Mouse (Mus musculus) heart, postnatal 0 days (tissue): ENCODE results near the gene Trim30a. TPM values are rescaled to one million over a fixed set of nuclear protein-coding genes. Genes with fewer than 3 reads are reported as not detected.
"Not testable (repeated sequence)": the region's sequence is repeated elsewhere in the genome, so short reads cannot be mapped to it uniquely, and the experiment has no call there.

ENCODE experiments used
- ATAC-seq: fragments of 200-750 bp; cut with Nextera tagmentation; 2 replicates; pipeline ENCODE4 v1.8.0; 2017; ENCODE audit warnings: low read depth, moderate number of reproducible peaks, moderate library complexity; ENCODE audit not compliant: insufficient read depth
- DNase-seq: peaks from one replicate; pipeline ENCODE4 v3.0.0-alpha.2; 2016; ENCODE audit warnings: low spot score
- H3K27ac ChIP-seq: fragments of 300-500 bp; sonication (generic); 2 replicates; pipeline ENCODE4 v1.5.1; 2014; ENCODE audit warnings: low read depth, mild to moderate bottlenecking
- H3K27me3 ChIP-seq: fragments of 300-500 bp; sonication (generic); 2 replicates; pipeline ENCODE4 v1.6.1; 2014; ENCODE audit warnings: low read length, mixed read lengths; ENCODE audit not compliant: control insufficient read depth, insufficient read depth
- H3K36me3 ChIP-seq: fragments of 300-500 bp; sonication (generic); replicated peaks from 2 replicates; pipeline ENCODE4 v1.6.1; 2014; ENCODE audit warnings: low read length, mixed read lengths; ENCODE audit not compliant: control insufficient read depth, insufficient read depth
- H3K4me1 ChIP-seq: fragments of 300-500 bp; sonication (generic); 2 replicates; pipeline ENCODE4 v1.6.1; 2014; ENCODE audit warnings: antibody characterized with exemption; ENCODE audit not compliant: control insufficient read depth, insufficient read depth
- H3K4me2 ChIP-seq: fragments of 300-500 bp; sonication (generic); 2 replicates; pipeline ENCODE4 v1.6.1; 2014; ENCODE audit warnings: low read depth, mild to moderate bottlenecking, low read length, moderate library complexity
- H3K4me3 ChIP-seq: fragments of 300-500 bp; sonication (generic); 2 replicates; pipeline ENCODE4 v1.5.1; 2014; ENCODE audit warnings: low read depth, low read length
- H3K9ac ChIP-seq: fragments of 300-500 bp; sonication (generic); replicated peaks from 2 replicates; pipeline ENCODE4 v1.6.1; 2014; ENCODE audit warnings: low read depth, low read length, mixed read lengths
- H3K9me3 ChIP-seq: fragments of 300-500 bp; sonication (generic); replicated peaks from 2 replicates; pipeline ENCODE4 v1.6.1; 2016; ENCODE audit warnings: low read length; ENCODE audit not compliant: control insufficient read depth
- CTCF ChIP-seq: IDR thresholded peaks from 2 replicates; pipeline ENCODE4 v1.5.1; 2016; ENCODE audit warnings: antibody characterized with exemption, control low read depth, low read depth
- EP300 ChIP-seq: IDR thresholded peaks from 2 replicates; pipeline ENCODE4 v1.6.1; 2016; ENCODE audit warnings: antibody characterized with exemption, low read depth
- WGBS: fragments of 180-500 bp; shearing (Covaris S2); extraction: QIAGEN DNeasy Blood & Tissue Kit; methylation state at CpG from one replicate; pipeline ENCODE4 v1.1.7; 2014; 5-methylcytosine and 5-hydroxymethylcytosine counted together
- polyA plus RNA-seq: library from polyadenylated mRNA; unstranded; fragments of >200 nt; fragmentation: Nextera tagmentation; extraction: Ambion mirVana; gene quantifications from 2 replicates; pipeline ENCODE4 v1.2.1, GENCODE M21; 2015
- total RNA-seq: library from RNA; depleted of rRNA; stranded (reverse); fragments of >200 nt; gene quantifications from 2 replicates; pipeline ENCODE4 v1.2.3, GENCODE M21; 2014; ENCODE audit warnings: low replicate concordance; rRNA removed

Trim30a gene
- total RNA-seq (8.0 and 8.9 TPM in 2 replicates), polyA plus RNA-seq (1.5 and 1.7 TPM in 2 replicates)

DNA sequence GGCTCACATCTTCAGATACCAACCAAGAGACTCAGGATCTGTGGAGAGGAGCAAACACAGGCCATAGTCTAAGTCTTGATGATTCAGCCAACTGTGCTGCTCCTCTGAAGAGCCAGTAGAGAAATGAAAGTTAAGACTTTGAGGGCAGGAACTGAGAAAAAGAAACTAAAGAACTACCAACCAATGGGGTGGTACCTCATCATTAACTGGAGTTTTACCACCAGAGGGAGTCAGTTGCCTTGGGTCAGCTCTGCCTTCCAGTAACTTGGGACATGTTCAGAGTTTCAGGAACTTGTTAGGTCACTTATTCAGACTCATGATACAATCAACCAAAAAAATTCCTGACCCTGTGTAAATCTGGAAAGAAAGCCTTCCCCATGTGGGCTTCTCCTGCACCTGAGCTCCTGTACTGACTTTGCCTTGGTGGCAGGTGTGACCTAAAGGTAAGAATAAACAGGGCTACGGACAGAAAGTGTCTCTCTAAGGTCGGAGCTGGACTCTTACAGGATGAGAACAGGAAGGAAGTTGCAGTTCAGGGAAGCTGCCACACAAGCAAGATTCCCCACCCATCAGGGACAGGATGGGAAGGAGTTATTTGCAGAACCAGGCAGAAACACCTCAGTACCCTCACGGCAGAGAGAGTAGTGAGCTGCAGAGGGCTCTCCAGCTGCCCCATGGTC is at the start of gene Trim30a:
TSS of gene Trim30a (minus strand) at position 129 of the 680 bp plus-strand sequence.
- peak within 1 kb of the TSS; percentile 56 for H3K27ac ChIP-seq
- TF ChIP-seq CTCF: peak; percentile 44
- TF ChIP-seq EP300: no peak
- DNase-seq (peak; percentile 16), ATAC-seq (peak; percentile 68)
- no peaks in the 10 kb centered on the region for H3K27me3 ChIP-seq
- peak within 1 kb of the TSS; percentile 16; the same call in 1 of the 2 replicates for H3K4me3 ChIP-seq
- no peak within 1 kb of the TSS for H3K9ac ChIP-seq
- no peaks in the 10 kb centered on the region for H3K9me3 ChIP-seq
- H3K36me3 ChIP-seq: no peaks in the 10 kb centered on the region
- WGBS: 58% methylated on average over 3 of the region's 3 CpGs
- H3K4me1 ChIP-seq: no peaks in the 10 kb centered on the region
- H3K4me2 ChIP-seq: peak within 1 kb of the TSS; percentile 34

DNA sequence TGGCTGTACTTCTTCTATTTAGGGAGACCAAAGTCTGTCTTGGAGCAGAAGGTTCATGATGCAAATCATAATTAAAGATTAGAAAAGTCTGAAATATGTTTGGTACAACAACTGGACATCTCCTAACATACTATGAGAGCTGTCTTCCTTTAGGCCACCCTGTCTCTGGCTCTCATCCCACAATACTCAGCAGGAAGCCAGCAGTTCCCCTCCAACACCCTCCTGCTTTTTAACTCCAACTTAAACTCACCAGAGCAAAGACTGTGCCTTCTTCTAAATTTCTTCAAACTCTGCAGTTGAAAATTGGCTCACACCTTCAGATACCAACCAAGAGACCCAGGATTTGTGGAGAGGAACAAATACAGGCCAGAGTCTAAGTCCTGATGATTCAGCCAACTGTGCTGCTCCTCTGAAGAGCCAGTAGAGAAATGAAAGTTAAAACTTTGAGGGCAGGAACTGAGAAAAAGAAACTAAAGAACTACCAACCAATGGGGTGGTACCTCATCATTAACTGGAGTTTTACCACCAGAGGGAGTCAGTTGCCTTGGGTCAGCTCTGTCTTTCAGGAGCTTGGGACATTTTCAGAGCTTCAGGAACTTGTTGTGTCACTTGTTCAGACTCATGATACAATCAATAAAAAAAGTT is 42.5 kb upstream of the Trim30a start, which contains the start of gene Trim30d:
TSS of gene Trim30d (minus strand) at position 429 of the 645 bp plus-strand sequence.
- 0 out of 2 replicates have a peak within 1 kb of the TSS, but pooled peaks have one; percentile 30 for H3K27ac ChIP-seq
- not testable (repeated sequence) for ATAC-seq

DNA sequence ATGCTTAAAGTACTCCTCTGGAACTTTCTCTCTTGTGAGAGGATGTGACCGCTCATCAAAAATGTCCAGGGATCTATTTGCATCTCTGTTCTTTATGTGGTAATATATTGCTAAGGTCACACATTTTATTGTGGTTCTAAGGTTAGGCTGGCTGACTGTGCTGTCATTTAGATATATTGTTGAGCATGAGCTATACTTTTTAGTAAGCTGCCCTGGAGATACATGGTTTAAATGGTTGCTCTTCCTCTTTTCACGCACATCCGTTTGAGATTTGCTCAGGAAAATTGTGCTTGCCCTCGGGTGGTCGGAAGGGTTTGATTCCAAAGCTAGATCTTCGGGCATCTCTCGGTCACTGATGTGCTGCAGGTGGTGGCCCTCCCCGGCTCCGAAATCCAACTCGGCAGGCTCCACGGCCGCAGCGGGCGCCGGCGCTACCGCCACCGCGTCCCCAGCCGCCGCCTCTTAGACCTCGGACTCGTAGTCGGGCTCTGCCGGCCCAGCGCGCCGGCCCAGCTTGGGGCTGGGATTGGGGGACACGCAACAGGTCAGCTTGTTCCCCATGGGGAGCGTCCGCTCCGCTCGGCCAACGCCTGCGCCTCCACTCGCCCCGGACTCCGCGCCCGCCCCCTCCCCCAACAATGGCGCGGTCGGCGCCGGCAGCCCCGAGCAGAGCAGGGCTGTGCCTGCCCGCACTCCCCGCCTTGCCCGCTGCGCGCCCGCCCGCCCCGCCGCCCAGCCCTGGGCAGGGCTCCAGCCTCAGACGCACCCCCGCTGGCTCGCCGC is 36.8 kb upstream of the Trim30a start:
- Histone ChIP-seq H3K36me3 (no peaks in the 10 kb centered on the region), H3K27me3 (no peaks in the 10 kb centered on the region), H3K9ac (peak overlapping the region; percentile 52), H3K4me1 (no peaks in the 10 kb centered on the region), H3K4me2 (peak overlapping the region; percentile 67), H3K27ac (peak overlapping the region; percentile 43; the same call in 1 of the 2 replicates), H3K4me3 (peak overlapping the region; percentile 57), H3K9me3 (no peaks in the 10 kb centered on the region)
- WGBS: 3% methylated on average over 56 of the region's 59 CpGs
- no peak for TF ChIP-seq EP300
- TF ChIP-seq CTCF: no peak
- DNase-seq (no peak), ATAC-seq (peak; percentile 76)

More for the DNA sequence above, 42.5 kb upstream of the Trim30a start, which contains the start of gene Trim30d:
- peak; percentile 30 for TF ChIP-seq CTCF
- H3K4me2 ChIP-seq: peak within 1 kb of the TSS; percentile 31; the same call in 1 of the 2 replicates
- H3K4me3 ChIP-seq, H3K9me3 ChIP-seq, H3K36me3 ChIP-seq, H3K9ac ChIP-seq, H3K27me3 ChIP-seq, H3K4me1 ChIP-seq: not testable (repeated sequence)
- peak; percentile 14 for DNase-seq

DNA sequence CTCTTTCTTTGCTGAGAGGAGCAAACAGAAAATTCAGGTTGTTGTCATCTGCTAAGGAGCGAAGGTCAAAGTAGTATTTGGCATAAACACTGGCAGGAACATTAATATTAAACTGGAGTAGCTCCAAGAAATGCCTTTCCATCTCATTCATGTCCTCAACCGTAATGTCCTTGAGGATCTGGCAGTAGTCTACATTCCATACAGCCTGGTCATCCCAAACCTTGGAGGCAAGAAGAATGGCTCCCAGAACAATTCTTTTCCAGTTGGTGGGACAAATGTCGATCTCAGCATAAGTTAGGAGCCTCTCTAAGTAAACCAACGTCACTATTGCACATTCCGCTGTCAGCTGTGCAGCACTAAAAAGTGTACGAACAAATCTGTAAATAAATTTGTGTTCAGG is 36.2 kb upstream of the Trim30a start:
- H3K27ac ChIP-seq, H3K9me3 ChIP-seq, H3K4me1 ChIP-seq, H3K4me2 ChIP-seq, H3K4me3 ChIP-seq, H3K27me3 ChIP-seq, H3K9ac ChIP-seq, DNase-seq, H3K36me3 ChIP-seq: not testable (repeated sequence)
- 50% methylated on average over 6 of the region's 6 CpGs for WGBS
- peak; percentile 72 for ATAC-seq

DNA sequence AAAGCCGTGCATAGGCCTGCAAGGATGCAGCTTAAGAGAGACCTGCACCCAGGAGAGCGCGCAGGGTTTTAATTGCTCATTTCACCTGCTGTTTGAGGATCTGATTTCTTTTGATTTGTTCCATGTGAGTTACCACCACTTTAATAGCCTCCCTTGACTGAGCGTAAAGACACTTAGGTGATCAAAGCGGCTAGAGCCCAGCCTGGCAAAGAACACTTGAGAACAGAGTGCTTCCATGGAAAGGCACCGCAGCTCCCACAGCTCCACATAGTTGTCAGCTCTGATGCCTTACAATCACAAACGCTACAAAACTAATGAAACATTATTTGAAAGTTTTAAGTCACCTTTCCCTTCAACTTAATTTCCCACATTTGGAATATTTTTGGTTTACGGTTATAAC is 34.5 kb upstream of the Trim30a start:
- not testable (repeated sequence) for ATAC-seq, H3K4me2 ChIP-seq, H3K4me3 ChIP-seq, H3K9ac ChIP-seq, DNase-seq, H3K4me1 ChIP-seq, H3K9me3 ChIP-seq, H3K27me3 ChIP-seq, H3K27ac ChIP-seq, H3K36me3 ChIP-seq
- 70% methylated on average over 6 of the region's 8 CpGs for WGBS
